Mouse (Mus musculus) c-Kit-positive CD71-positive TER-119-negative erythroid progenitor cells, embryonic 14.5 days (primary cell): Measurements from ENCODE around the gene Galnt14.

ENCODE experiments used
- DNase-seq: peaks from one replicate; pipeline ENCODE4 v3.0.0-alpha.2; 2013; ENCODE audit warnings: low read depth

Gene Galnt14

DNA sequence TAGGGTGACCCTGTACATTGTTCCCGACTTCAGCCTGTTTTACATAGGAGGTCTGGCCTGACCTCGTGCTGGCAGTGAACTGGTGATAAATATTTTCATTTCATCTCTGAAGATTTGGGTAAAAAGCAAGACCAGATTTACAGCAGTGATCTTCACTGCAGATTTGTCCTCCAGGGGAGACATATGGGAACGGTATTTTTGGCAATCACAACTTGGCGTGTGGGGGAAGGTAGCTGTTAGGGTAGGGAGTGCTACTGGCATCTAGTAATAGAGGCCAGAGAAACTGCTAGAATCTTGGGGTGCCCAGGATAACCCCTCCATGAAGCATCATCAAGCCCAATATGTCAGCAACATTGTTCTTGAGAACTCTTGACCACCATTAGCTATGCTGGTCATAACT, 138.3 kb downstream of the Galnt14 start:
- DNase-seq, result no peak

DNA sequence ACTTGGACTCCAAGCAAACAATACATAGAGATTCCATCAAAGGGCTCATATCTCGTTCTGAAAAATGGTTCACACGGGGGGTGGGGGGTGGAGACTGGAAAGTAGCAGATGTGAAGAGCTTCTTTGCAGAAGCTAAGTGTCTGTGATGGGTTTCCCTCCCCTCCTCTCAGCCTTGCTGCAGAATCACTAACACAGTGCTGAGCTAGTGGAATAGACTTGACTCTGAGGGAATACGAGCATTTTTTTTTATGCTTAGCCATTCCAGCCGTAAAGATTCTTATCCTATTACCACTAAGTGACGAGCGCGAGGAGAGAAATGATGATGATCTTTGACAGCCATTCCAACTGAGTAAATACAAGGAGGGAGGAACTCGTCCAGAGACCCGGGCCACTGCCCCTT, 142.0 kb downstream of the Galnt14 start:
- DNase-seq, result no peak

DNA sequence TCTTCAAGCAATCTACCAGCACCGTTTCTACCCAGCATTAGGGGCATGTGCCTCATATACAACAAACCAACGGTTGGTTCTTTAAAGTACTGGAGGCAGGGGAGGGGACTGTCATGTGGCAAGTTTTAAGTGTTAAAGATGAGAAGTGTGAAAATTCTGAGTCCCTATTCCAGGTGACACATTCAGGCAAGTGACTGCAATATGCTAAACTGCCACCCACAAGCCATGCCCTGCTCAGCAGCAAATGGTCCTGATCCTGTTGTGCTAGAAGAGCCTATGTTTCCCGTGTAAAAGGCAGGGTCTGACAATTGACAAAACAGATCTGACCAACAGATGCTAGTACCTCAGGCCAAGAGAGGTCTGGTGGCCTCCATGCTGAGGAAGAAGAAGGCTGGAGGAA, 149.1 kb downstream of the Galnt14 start:
- no peak for DNase-seq

DNA sequence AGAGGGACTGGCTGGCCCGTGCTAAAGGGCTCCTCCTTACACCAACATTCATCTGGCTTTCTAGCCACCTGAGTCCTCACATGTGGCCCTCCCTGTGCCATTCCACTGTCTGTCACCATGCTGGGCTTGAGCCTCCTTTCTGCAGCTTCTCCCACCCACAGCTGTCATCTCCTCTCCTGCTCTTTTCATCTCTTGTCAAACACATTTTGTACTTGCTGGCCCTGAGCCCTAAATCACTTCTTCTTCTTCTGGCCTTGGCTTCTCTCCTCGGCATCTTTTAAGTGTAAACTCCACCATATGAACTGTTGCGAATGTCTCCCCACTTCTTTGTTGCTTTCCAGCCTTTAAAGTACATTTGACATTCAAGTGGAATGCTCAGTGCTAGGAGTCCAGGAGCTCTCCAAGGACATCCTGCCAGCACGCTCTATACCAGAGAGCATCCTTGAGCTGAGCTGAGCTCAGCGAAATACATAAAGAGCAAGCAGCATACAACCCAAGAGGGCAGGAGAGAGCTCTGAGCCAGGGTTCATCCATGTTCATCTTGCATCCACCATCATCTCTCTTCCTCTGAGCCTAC, 150.0 kb downstream of the Galnt14 start:
- no peak for DNase-seq

DNA sequence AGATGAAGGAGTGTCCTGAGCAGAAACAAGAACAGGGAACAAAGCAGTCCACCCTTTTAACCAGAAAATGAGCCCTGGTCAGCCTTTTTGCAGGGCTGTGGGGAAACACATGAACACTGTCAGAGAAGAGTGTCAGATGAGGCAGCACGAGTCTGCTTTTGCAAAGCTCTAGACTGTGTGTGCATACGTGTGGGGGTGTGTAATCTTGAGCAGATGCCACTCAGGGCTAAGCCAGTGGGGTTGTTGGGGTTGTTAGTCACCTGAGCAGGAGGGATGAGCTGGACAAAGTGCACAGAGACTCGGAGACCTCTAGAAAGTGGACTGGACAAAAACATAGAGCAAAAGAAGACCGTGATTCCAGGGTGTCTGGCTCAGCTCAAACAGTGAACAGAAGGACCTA, 150.8 kb downstream of the Galnt14 start:
- no peak for DNase-seq

DNA sequence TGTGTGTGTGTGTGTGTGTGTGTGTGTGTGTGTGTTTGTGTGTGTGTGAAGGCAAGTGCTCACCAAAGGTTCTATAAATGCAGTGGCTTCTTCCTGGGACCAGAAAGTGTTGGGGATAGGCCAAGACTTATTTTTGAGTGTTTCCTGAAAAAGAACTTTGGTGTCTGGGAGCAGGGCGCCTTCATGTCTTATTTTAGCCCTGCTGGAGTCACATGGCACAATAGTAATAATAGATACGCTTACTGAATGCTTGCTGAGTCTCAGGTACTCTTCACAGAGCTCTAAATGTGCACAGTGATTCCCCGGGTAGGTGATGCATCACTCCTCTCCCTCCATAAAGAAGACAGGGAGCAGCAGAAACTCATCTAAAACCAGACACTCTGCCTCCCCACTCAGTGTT, 153.2 kb downstream of the Galnt14 start:
- no peak for DNase-seq

DNA sequence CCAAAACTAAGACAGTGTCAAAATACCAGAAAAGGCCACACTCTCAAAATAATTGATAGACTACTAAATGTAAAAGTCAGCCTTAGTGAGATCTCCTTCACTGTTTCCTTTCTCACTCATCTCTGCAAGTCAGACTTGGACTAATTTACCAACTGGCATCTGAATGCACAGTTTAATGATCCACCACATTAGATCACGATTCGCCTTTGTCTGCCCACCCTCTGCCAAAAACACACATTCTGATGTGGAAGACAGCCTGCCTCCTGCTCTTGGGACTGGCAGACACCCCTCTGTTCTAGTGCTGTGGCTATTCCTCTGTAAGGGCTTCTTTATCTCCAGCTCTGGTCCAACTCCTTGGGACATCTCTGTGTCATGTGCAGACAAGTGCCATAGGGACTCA, 153.8 kb downstream of the Galnt14 start:
- no peak for DNase-seq

DNA sequence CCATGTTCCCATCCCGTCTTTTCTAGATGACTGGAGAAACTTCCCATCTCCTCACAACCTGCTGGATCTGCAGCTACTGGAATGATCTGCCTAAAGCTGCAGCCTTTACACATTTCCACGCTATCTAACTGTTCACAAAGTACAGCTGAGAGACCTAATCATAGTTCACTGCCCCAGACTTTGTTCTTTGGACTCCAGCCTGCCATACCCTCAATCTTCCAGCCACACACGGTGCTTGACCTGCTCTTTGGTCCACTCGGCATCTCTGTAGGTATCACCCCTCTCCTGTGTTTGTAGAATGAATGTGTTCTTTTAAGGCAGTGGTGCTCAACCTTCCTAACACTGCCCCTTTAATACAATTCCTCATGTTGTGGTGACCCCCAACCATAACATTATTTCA, 155.6 kb downstream of the Galnt14 start:
- no peak for DNase-seq

DNA sequence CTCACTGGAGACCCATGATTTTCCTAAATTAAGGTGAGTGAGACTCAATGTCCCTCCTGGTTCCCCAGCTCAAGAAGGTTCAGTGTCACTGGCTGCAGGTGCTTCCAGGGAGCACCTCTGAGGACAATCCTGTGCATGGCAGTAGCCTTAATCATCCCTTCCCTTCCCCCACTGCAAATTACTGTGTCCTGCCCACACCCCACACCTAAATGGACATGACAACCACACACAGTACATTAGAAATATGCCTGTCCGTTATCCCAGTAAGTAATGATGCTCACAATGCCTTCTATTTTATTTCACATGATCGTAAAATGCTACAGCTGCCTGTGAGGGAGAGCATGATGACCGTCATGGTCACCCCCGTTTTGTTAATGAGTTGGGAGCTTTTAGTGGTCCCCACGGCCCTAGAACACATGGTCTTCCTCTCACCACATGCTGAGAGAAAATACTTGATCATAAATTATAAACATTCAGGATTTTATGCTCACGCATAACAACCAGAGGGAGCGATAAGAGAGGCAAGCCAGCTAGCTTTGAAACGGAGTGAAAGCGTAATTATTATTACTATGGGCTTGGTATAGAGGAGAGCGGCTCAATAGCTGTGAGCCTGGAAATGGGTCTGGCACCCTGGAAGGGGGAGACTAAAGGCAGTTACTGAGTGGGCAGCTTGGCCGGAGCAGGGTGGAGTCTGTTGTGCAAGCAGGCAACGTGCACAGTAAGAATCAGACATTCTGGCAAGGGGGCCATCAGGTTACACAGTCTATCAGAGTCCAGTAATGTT, 161.3 kb downstream of the Galnt14 start:
- no peak for DNase-seq

DNA sequence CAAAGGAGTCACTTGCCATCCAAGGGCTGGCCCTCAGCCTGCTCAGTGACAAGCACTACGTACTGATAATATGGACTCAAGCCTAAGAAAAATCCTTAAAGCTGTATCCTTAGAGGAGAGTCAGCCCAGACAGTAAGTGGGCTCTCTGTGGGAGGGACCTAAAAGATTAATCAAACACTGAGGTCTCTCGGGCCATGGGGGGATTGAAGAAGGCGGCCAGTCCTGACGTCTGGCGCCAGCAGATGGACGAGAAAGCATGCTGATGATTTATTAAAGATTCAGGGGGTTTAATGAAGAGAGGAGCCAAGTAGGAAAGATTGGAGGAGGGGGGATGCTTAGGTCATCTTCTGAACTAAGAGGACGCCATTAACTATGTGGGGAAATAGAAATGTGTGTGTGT, 162.1 kb downstream of the Galnt14 start:
- DNase-seq, result no peak

DNA sequence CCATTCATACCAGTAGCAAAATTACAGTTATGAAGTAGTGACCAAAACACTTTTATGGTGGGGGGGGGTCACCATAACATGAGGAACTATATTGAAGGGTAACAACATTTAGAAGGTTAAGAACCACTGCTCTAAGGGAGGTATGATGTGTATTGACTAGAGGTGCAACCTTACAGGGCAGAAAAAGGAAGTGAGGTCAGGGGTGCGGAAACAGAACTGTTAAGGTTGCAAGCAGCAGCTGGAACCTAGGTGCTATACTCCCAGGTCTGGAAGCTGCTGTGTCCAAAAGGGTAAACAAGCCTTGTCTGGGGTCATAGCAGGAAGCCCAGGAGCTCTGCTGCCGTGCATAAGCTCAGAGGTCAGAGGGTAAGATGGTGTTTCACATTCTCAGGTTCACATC, 162.8 kb downstream of the Galnt14 start:
- no peak for DNase-seq

DNA sequence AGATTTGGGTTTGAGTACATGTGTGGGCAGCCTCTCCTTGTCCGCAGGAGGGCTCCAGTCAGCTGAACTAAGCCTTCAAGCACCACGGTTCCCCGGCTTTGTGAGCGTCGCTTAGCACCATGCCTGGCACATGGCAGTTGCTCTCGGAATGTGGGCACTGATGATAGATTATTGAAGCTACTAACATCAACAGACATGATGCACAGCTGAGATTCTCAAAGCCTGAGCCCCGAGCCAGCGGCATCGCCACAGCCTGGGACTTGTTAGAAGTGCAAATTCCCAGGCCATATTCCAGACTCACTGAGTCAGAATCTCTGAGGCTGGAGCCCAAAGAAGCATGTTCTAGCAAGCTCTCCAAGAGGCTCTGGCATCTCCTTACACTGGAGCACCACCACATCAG, 168.3 kb downstream of the Galnt14 start:
- no peak for DNase-seq

DNA sequence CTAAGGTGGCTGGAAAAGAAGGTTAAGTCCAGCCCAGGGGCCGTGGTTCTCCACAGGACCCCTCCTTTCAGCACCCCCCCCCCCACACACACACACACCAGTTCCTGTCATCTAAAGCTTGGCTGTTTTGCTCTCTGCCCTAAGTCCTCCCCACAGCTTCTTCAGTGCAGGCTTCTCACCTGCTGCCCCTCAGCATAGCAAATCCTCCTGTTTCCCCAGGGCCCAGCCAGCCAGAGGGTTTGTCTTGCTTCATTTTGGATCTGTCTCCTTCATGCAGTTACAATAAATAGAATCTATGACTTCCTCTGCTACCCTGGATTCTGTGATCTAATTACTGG, 169.1 kb downstream of the Galnt14 start:
- DNase-seq, result no peak

DNA sequence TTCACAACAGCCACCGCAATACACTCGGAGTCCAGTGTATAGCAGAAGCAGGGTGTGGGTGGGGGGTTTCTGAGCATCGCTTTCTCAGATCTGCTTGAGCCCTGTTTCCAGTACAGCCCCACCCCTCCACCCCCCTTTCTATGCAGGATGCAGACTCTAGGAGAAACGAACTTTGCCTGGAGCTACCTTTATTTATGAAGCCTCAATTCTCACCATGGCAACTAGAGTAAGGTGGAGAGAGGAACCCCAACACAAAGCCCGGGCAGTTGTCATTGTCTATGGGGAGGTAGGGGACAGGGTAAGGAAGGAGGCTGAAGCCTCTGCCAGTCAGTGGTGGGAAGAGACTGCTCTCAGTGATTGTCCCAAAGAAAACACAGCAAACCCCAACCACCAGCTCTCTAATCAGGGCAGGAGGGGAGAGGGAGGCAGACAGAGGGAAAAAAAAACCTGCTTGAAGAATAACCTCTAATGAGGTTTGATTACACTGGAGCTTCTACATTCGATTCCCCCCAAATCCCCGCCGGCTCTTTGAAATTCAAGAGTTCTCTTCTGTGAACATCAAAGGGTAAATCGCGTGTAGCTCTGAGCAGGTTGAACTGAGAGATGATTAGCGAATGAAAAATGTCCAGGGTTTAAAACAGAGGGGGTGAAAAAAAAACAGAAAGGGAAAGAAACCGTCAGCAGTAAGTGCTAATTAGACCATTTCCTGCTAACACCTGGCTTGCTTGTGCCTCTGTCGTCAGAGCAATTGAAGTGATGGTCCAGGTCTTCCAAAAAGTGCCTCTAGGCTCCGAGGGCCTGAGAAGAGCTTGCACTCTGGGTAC, 169.6 kb downstream of the Galnt14 start:
- DNase-seq, result no peak

DNA sequence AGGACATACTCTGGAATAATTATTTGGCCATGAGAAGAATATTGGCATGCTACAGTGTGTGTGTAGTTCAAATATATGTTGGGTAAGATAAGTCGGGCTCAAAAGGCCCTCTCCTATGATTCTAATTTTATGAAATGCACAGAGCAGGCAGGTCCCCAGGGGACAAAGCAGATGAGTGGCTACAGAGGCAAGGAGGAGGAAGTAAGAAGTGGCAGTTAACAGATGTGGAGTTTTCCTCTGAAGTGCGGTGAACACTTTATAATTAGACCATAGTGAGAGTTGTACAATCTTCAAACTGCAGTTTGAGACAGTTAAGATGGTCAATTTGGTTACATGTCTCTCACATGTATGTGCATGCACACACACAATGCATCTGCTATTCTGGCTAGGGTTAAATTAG, 178.4 kb downstream of the Galnt14 start:
- no peak for DNase-seq

DNA sequence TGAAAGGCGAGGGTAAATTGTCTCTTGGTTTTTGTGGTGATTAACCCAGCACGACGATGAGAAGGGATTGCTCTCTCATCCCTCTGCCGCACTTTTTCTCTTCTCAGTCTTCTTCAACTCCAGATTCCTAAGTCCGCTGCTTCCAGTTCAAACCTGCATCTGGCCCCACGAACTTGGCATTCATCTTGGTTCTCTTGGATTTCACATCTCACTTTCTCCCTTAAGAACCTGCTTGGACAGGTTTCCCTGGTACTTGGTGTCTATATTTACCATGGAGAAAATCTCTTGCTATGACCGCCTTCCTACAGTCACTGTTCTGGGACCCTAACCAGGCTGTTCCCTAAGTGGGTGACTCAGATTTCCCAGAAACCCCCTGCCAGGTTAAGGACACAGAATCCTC, 188.1 kb downstream of the Galnt14 start:
- DNase-seq, result no peak

DNA sequence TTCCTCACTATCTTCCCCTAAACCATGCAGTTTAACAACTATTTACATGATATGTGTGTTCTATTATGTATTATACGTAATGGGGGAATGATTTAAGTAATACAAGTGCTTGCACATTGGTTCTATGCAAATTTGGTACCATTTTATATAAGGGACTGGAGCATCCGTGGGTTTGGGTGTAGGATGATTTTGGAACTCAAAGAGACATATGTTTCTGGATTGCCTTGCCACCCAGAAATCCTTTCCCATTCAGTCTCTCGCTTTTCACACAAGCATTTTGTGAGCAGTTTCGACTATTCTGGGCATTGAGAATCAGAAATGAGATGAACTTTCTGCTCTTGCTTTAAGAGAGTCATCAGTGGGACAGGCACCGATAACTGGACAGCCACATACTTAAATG, 190.9 kb downstream of the Galnt14 start:
- no peak for DNase-seq

DNA sequence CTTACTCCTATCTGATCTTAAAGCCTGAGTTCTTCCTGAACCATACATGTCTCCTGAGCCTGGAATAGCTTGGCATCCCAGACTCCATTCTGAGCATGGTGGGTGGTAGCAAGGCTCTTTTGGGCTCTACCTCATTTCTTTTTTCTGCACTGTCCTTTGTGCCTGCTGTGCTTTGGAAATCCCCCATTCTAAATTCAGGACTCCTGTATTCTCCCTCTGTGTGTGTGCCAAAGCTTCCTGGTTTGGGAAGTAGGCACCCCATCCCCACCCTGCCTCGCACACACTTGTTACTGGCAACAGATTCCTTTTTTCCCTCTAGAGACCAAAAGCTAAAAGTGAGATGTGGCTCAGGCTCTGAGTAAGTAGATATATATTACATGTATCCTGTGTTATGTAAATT, 191.9 kb downstream of the Galnt14 start:
- no peak for DNase-seq

DNA sequence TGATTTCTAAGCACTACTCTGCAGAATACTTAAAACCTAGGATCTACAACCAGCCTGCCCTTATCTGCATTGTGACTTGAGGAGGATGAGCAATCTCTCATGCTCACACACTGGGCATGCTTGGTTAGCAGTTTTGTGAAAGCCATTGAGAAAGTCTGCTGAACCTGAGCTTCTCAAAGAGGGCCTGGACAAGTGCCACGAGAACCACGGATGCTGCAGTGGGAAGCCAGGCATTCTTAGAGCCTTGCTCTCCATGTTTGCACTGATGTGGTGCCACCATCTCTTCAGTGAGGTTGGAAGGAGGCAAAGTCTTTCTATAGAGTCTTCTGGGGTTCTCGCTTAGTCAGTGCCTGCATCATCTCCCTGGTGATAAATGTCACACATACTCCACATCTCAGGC, 194.7 kb downstream of the Galnt14 start:
- no peak for DNase-seq

DNA sequence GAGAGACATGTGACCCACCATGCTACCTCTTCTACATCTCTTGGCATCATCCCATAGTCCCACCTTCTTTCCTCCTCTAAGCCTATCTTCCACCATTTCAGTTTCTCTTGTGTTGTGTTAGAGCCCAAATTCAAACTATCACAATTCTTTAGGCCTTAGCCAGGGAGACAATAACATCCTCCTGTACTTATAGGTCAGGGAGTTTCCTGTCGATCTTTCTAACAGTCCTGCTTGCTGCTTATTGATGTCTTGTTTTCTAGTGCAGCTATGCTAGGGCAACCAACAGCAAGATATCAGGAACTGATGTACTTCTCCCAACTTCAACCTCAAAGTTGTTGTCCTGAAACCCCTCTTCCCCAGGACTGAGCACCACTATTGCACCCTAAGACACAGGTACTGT, 195.4 kb downstream of the Galnt14 start:
- DNase-seq, result no peak

DNA sequence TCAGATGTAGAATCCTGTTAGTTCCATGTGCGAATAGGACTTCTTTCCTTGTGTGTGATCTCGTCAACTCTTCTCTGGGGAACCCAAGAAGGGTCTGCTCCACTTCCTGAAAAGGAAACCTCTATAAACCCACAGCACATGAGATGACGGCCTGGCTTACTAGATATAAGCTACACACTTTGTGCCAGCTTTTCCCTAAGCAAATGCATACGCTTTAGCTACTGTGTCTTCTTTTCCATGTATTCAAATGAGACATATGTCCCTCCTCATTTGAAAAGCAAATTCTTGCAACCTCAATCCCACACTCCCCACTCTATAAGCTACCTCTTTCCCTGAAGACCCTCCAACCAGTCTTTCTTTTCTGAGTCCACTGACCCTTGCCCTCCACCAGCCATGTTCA, 196.0 kb downstream of the Galnt14 start:
- no peak for DNase-seq

DNA sequence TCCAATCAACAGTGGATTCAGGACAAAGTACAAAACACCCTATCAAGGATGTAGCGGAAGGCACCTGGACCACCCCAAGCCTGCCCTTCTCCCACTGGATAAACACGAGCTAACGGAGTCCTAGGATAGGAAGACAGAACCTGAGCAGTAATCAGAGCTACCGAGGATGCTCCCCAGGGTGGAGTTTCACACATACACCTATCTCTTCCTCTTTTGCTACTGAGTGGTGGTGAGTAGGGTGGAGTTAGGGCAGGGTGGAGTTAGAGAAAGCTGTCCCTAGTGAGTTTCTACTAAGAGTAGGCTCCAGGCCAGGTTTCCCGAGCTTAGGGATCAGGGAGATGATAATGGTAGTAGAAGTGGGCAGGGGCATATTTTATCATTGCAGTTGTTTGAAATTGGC, 197.4 kb downstream of the Galnt14 start:
- DNase-seq, result no peak

DNA sequence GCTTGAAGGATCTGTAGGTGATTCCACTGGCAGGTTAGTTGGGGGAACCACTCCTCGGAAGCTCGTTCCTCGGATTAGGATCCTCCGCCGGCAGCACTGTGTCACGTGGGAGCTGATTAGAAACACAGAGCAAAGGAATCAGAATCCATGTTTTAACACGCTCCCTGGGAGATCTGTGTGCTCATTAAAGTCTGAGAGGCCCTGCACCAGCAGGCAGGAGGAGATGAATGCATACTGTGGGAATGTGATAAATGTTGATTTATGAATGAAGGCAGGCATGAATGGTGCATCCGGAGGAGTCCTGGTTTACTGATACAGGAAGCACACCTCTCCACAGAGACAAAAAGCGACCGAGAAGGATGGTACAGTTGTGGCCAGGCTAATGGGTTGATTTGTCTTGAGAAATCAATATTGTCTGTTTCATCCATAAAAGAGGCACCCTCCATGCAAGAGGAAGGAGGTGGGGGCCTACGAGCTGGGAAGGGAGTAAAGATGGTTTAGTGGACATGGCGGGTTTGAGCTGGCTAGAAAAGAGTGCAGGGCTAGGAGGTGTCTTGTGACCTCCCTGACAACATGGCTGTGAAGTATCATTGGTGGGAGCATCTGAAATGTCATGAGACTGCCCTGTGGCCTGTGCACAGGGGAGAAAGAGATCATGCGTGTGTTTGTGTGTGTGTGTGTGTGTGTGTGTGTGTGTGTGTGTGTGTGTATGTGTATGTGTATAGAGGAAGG, 202.3 kb downstream of the Galnt14 start:
- no peak for DNase-seq
